Mouse (Mus musculus) neural tube, embryonic 11.5 days (tissue): ENCODE measurements around the gene Man2a1. TPM values are rescaled to one million over a fixed set of nuclear protein-coding genes. Genes with fewer than 3 reads are reported as not detected.

ENCODE experiments used
- ATAC-seq: fragments of 200-750 bp; cut with Nextera tagmentation; 2 replicates; pipeline ENCODE4 v1.8.0; 2017; ENCODE audit warnings: moderate number of reproducible peaks, mild to moderate bottlenecking, moderate TSS enrichment, moderate library complexity; ENCODE audit not compliant: insufficient read depth, low FRiP score, low TSS enrichment
- DNase-seq: peaks from one replicate; pipeline ENCODE4 v3.0.0-alpha.2; 2015; ENCODE audit warnings: low spot score
- H3K27ac ChIP-seq: fragments of 300-500 bp; sonication (generic); 2 replicates; pipeline ENCODE4 v1.5.1; 2014; ENCODE audit warnings: low read depth, mild to moderate bottlenecking, low read length
- H3K27me3 ChIP-seq: fragments of 300-500 bp; sonication (generic); 2 replicates; pipeline ENCODE4 v1.6.1; 2014; ENCODE audit warnings: mild to moderate bottlenecking, low read length, mixed read lengths; ENCODE audit not compliant: control insufficient read depth, insufficient read depth
- H3K36me3 ChIP-seq: fragments of 300-500 bp; sonication (generic); 2 replicates; pipeline ENCODE4 v1.6.1; 2014; ENCODE audit warnings: mild to moderate bottlenecking, low read length, moderate library complexity, mixed read lengths; ENCODE audit not compliant: control insufficient read depth, insufficient read depth
- H3K4me1 ChIP-seq: fragments of 300-500 bp; sonication (generic); 2 replicates; pipeline ENCODE4 v1.6.1; 2014; ENCODE audit warnings: low read length, mixed read lengths; ENCODE audit not compliant: control insufficient read depth, insufficient read depth
- H3K4me2 ChIP-seq: fragments of 300-500 bp; sonication (generic); 2 replicates; pipeline ENCODE4 v1.6.1; 2014; ENCODE audit warnings: low read depth, mild to moderate bottlenecking, moderate library complexity
- H3K4me3 ChIP-seq: fragments of 300-500 bp; sonication (generic); 2 replicates; pipeline ENCODE4 v1.5.1; 2014; ENCODE audit warnings: low read depth, low read length
- H3K9ac ChIP-seq: fragments of 300-500 bp; sonication (generic); 2 replicates; pipeline ENCODE4 v1.6.1; 2014; ENCODE audit warnings: mild to moderate bottlenecking, low read length
- H3K9me3 ChIP-seq: fragments of 300-500 bp; sonication (generic); 2 replicates; pipeline ENCODE4 v1.6.1; 2016; ENCODE audit warnings: low read length; ENCODE audit not compliant: control insufficient read depth
- whole genome bisulfite sequencing: fragments of 180-500 bp; shearing (Covaris S2); extraction: QIAGEN DNeasy Blood & Tissue Kit; methylation state at CpG from one replicate; pipeline ENCODE4 v1.1.7; 2014; 5-methylcytosine and 5-hydroxymethylcytosine counted together
- polyA plus RNA-seq: library from polyadenylated mRNA; unstranded; fragments of >200 nt; fragmentation: Nextera tagmentation; extraction: Ambion mirVana; gene quantifications from 2 replicates; pipeline ENCODE4 v1.2.1, GENCODE M21; 2014

Gene Man2a1
- polyA plus RNA-seq, 1 experiment from 2014 or later, result 4.7 TPM

- H3K36me3 ChIP-seq, result no peaks in the 10 kb centered on the region
- H3K4me3 ChIP-seq, result no peak overlapping the region
- H3K4me2 ChIP-seq, result no peak overlapping the region
- H3K27ac ChIP-seq, result no peak overlapping the region
- no peak for ATAC-seq
- H3K9ac ChIP-seq, result no peak overlapping the region
- no peak for DNase-seq
- H3K27me3 ChIP-seq, result no peaks in the 10 kb centered on the region
- no peaks in the 10 kb centered on the region for H3K9me3 ChIP-seq
- 88% methylated on average over 3 of the region's 3 CpGs for WGBS
- no peaks in the 10 kb centered on the region for H3K4me1 ChIP-seq
Measured at GRCm38 (mm10) chr17:64592788-64593187, 7.7 kb upstream of the Man2a1 start.

GRCm38 (mm10) chr17:64597770-64598169 is 2.8 kb upstream of the Man2a1 start:
- Histone ChIP-seq H3K27ac (no peak overlapping the region), H3K36me3 (no peaks in the 10 kb centered on the region), H3K9ac (no peak overlapping the region), H3K4me1 (peaks cover 5% of the 10 kb centered on the region; the same call in 1 of the 2 replicates), H3K27me3 (no peaks in the 10 kb centered on the region), H3K4me3 (no peak overlapping the region), H3K4me2 (no peak overlapping the region), H3K9me3 (no peaks in the 10 kb centered on the region)
- WGBS, result 82% methylated on average over 9 of the region's 9 CpGs
- DNase-seq (no peak), ATAC-seq (no peak)

- H3K27ac ChIP-seq, result 0 out of 2 replicates have a peak overlapping the region, but pooled peaks have one; percentile 84
- WGBS, result 36% methylated on average over 4 of the region's 4 CpGs
- H3K9me3 ChIP-seq, result no peaks in the 10 kb centered on the region
- peak; percentile 15 for DNase-seq
- no peaks in the 10 kb centered on the region for H3K36me3 ChIP-seq
- peaks cover 13% of the 10 kb centered on the region; the same call in 1 of the 2 replicates for H3K4me1 ChIP-seq
- H3K9ac ChIP-seq, result peak overlapping the region; percentile 27; the same call in 1 of the 2 replicates
- H3K4me2 ChIP-seq, result peak overlapping the region; percentile 99
- no peaks in the 10 kb centered on the region for H3K27me3 ChIP-seq
- ATAC-seq, result no peak
- peak overlapping the region; percentile 86; the same call in 1 of the 2 replicates for H3K4me3 ChIP-seq
Measured at GRCm38 (mm10) chr17:64599916-64600315, 620 bp upstream of the Man2a1 start.

- Histone ChIP-seq H3K4me2 (peak overlapping the region; percentile 99), H3K4me3 (peak overlapping the region; percentile 86), H3K9ac (peak overlapping the region; percentile 87), H3K4me1 (peaks cover 13% of the 10 kb centered on the region; the same call in 1 of the 2 replicates), H3K36me3 (no peaks in the 10 kb centered on the region), H3K27me3 (no peaks in the 10 kb centered on the region), H3K27ac (peak overlapping the region; percentile 84), H3K9me3 (no peaks in the 10 kb centered on the region)
- DNase-seq (peak; percentile 60), ATAC-seq (peak; percentile 20)
- 0% methylated on average over 60 of the region's 73 CpGs for whole genome bisulfite sequencing
Measured at GRCm38 (mm10) chr17:64601091-64601750, 685 bp downstream of the Man2a1 start.

GRCm38 (mm10) chr17:64601751-64602578 is 1.4 kb downstream of the Man2a1 start:
- H3K27me3 ChIP-seq, result no peaks in the 10 kb centered on the region
- WGBS, result under 1% methylated on average over 44 of the region's 44 CpGs
- DNase-seq (peak; percentile 67), ATAC-seq (peak; percentile 1; the same call in 1 of the 2 replicates)
- peak overlapping the region; percentile 99 for H3K4me2 ChIP-seq
- peaks cover 13% of the 10 kb centered on the region; the same call in 1 of the 2 replicates for H3K4me1 ChIP-seq
- H3K9me3 ChIP-seq, result no peaks in the 10 kb centered on the region
- no peak overlapping the region for H3K27ac ChIP-seq
- H3K36me3 ChIP-seq, result no peaks in the 10 kb centered on the region
- peak overlapping the region; percentile 86 for H3K4me3 ChIP-seq
- peak overlapping the region; percentile 87 for H3K9ac ChIP-seq

- H3K4me3 ChIP-seq, result peak overlapping the region; percentile 86; the same call in 1 of the 2 replicates
- H3K9ac ChIP-seq, result no peak overlapping the region
Measured at GRCm38 (mm10) chr17:64603134-64603533, 2.6 kb downstream of the Man2a1 start.

GRCm38 (mm10) chr17:64603534-64603933 is 3.0 kb downstream of the Man2a1 start:
- Histone ChIP-seq H3K4me1 (peaks cover 13% of the 10 kb centered on the region; the same call in 1 of the 2 replicates), H3K36me3 (no peaks in the 10 kb centered on the region), H3K4me2 (peak overlapping the region; percentile 25; the same call in 1 of the 2 replicates), H3K27ac (no peak overlapping the region), H3K4me3 (no peak overlapping the region), H3K27me3 (no peaks in the 10 kb centered on the region), H3K9me3 (no peaks in the 10 kb centered on the region), H3K9ac (no peak overlapping the region)
- 80% methylated on average over 5 of the region's 5 CpGs for whole genome bisulfite sequencing
- ATAC-seq (no peak), DNase-seq (no peak)

More at GRCm38 (mm10) chr17:64603134-64603533, 2.6 kb downstream of the Man2a1 start:
- Histone ChIP-seq H3K4me2 (peak overlapping the region; percentile 99; the same call in 1 of the 2 replicates), H3K9me3 (no peaks in the 10 kb centered on the region), H3K4me1 (peaks cover 13% of the 10 kb centered on the region; the same call in 1 of the 2 replicates), H3K27me3 (no peaks in the 10 kb centered on the region), H3K36me3 (no peaks in the 10 kb centered on the region), H3K27ac (no peak overlapping the region)
- ATAC-seq, result no peak
- no peak for DNase-seq
- WGBS, result 58% methylated on average over 9 of the region's 9 CpGs

- Histone ChIP-seq H3K4me1 (peaks cover 13% of the 10 kb centered on the region; the same call in 1 of the 2 replicates), H3K9ac (no peak overlapping the region), H3K27me3 (no peaks in the 10 kb centered on the region), H3K4me2 (no peak overlapping the region), H3K9me3 (no peaks in the 10 kb centered on the region), H3K36me3 (no peaks in the 10 kb centered on the region), H3K4me3 (no peak overlapping the region), H3K27ac (no peak overlapping the region)
- no peak for DNase-seq
- 72% methylated on average over 5 of the region's 5 CpGs for WGBS
- no peak for ATAC-seq
Measured at GRCm38 (mm10) chr17:64604163-64604562, 3.6 kb downstream of the Man2a1 start.
